Mouse (Mus musculus) G1E (cell line): ENCODE measurements around the gene Oip5. TPM values are rescaled to one million over a fixed set of nuclear protein-coding genes. Genes with fewer than 3 reads are reported as not detected.

Experiments
- ATAC-seq: 2 replicates; pipeline ENCODE4 v1.8.0; 2016; ENCODE audit warnings: mild to moderate bottlenecking; ENCODE audit not compliant: insufficient number of reproducible peaks, poor library complexity, low FRiP score, severe bottlenecking; ENCODE audit errors: extremely low read depth
- DNase-seq: peaks from one replicate; pipeline ENCODE4 v3.0.0; 2012; ENCODE audit warnings: low spot score
- H3K27me3 ChIP-seq: 2 replicates; pipeline ENCODE4 v1.6.1; 2012; ENCODE audit warnings: mild to moderate bottlenecking, low read length, inconsistent platforms; ENCODE audit not compliant: insufficient read depth
- H3K36me3 ChIP-seq: replicated peaks from 2 replicates; pipeline ENCODE3; 2012; ENCODE audit warnings: mild to moderate bottlenecking, inconsistent platforms
- H3K4me1 ChIP-seq: 2 replicates; pipeline ENCODE4 v1.6.1; 2012; ENCODE audit warnings: low read depth, low read length, inconsistent platforms, mixed read lengths; ENCODE audit not compliant: insufficient read depth
- H3K4me3 ChIP-seq: 2 replicates; pipeline ENCODE4 v1.5.1; 2012; ENCODE audit warnings: low read depth, mild to moderate bottlenecking, inconsistent platforms, low read length, moderate library complexity, mixed read lengths
- H3K9me3 ChIP-seq: replicated peaks from 2 replicates; pipeline ENCODE4 v1.6.1; 2012; ENCODE audit warnings: inconsistent platforms
- CTCF ChIP-seq: IDR thresholded peaks from 2 replicates; pipeline ENCODE4 v1.5.1; 2012; ENCODE audit warnings: low read depth, low read length, inconsistent platforms, mixed read lengths
- GATA1 ChIP-seq: IDR thresholded peaks from 2 replicates; pipeline ENCODE4 v1.6.1; 2012; ENCODE audit warnings: borderline replicate concordance, low read length, inconsistent platforms, mixed read lengths
- GATA2 ChIP-seq: IDR thresholded peaks from 2 replicates; pipeline ENCODE4 v1.6.1; 2012; ENCODE audit warnings: low read depth, low read length, inconsistent platforms, borderline replicate concordance
- POLR2AphosphoS5 ChIP-seq: IDR thresholded peaks from 2 replicates; pipeline ENCODE4 v1.6.1; 2012; ENCODE audit warnings: low read depth, low read length, inconsistent platforms; ENCODE audit not compliant: insufficient replicate concordance
- TAL1 ChIP-seq: conservative IDR thresholded peaks from 2 replicates; pipeline ENCODE4 v1.6.1; 2012; ENCODE audit warnings: low read depth, low read length, inconsistent platforms, mixed read lengths
- polyA plus RNA-seq: library from polyadenylated mRNA; stranded (reverse); fragments of >175 nt; gene quantifications from 2 replicates; pipeline ENCODE4 v1.2.3, GENCODE M21; 2012
- total RNA-seq, 2 experiments: library from RNA; stranded (forward) in 1 of 2; stranded (reverse) in 1 of 2; fragments of 200-1000 nt in 1 of 2; fragments of >200 nt in 1 of 2; fragmentation: Nextera tagmentation in 1 of 2; gene quantifications; 2 replicates each; pipeline ENCODE4 v1.2.3; 2014 to 2017

Oip5 gene
- total and polyA plus RNA-seq, 3 experiments: 26.5 to 44.1 (median 42.6) TPM

DNA sequence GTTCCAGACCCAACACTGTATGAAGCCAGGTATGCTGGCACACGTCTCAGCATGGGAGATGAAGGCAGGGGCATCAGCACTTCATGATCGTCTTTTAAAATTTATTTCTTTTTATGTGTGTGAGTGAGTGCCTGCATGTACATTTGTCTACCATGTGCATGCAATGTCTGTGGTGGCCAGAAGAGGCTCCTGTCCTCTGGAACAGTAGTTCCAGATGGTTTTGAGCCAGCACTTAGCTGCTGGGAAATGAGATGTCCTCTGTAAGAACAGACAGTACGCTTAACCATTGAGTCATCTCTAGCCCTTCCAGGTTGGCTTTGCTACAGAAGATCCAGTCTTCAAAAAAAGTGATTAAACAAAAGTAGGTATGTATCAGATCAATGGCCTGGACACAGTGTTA, 27.0 kb downstream of the Oip5 start:
- Histone ChIP-seq H3K4me3 (no peak overlapping the region), H3K36me3 (peaks cover 7% of the 10 kb centered on the region), H3K27me3 (no peaks in the 10 kb centered on the region), H3K9me3 (peaks cover 4% of the 10 kb centered on the region), H3K4me1 (peaks cover 14% of the 10 kb centered on the region)
- no peak for TF ChIP-seq GATA2
- no peak for DNase-seq
- no peak for ATAC-seq

DNA sequence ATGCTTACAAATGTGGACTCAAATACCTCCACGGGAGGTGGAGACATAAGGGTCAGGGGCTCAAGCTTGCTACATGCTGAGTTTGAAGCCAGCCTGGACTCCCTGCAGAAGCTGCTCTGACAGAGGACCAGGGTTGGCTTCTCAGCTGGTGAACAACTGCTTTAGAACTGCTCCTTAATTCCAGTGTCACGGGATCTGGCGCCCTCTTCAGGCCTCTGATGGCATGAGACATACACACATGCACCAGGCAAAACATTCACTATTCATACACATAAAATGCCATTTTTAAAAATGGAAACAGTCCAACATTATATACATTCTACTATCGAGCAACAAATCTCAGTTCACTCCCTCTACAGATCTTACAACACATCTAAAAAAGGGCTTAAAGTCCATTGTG, 30.9 kb downstream of the Oip5 start:
- peaks cover 4% of the 10 kb centered on the region for H3K9me3 ChIP-seq

DNA sequence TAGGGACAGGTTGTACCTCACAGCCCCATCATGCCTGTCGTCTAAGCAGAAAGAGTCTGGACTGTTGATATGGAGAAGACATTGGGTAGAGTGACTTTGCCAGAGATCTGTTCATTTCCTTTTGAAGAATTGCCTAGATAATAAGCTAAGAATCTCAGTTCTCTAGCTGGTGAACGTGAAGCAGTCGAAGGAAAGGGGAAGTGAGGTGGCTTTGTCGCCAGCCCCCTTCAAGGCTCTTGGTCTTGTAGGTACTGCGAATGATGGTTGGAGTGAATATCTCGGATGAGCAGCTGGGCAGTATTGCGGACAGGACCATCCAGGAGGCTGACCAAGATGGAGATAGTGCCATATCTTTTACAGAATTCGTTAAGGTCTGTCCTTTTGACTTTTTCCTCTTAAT, 34.0 kb downstream of the Oip5 start:
- Histone ChIP-seq H3K36me3 (peaks cover 46% of the 10 kb centered on the region), H3K4me1 (peaks cover 4% of the 10 kb centered on the region; the same call in 1 of the 2 replicates), H3K27me3 (no peaks in the 10 kb centered on the region), H3K4me3 (no peak overlapping the region), H3K9me3 (peaks cover 4% of the 10 kb centered on the region)
- DNase-seq: no peak
- TF ChIP-seq TAL1 (no peak), GATA2 (no peak), CTCF (no peak), POLR2AphosphoS5 (no peak), GATA1 (no peak)
- ATAC-seq: no peak

More for the DNA sequence above, 30.9 kb downstream of the Oip5 start:
- H3K4me3 ChIP-seq: no peak overlapping the region
- H3K4me1 ChIP-seq: peaks cover 4% of the 10 kb centered on the region; the same call in 1 of the 2 replicates
- no peaks in the 10 kb centered on the region for H3K27me3 ChIP-seq
- TF ChIP-seq GATA2 (no peak), POLR2AphosphoS5 (no peak), TAL1 (no peak), CTCF (peak; percentile 61; the same call in 1 of the 2 replicates), GATA1 (no peak)
- peaks cover 29% of the 10 kb centered on the region for H3K36me3 ChIP-seq
- ATAC-seq (no peak; the same call in 1 of the 2 replicates), DNase-seq (peak; percentile 15)

DNA sequence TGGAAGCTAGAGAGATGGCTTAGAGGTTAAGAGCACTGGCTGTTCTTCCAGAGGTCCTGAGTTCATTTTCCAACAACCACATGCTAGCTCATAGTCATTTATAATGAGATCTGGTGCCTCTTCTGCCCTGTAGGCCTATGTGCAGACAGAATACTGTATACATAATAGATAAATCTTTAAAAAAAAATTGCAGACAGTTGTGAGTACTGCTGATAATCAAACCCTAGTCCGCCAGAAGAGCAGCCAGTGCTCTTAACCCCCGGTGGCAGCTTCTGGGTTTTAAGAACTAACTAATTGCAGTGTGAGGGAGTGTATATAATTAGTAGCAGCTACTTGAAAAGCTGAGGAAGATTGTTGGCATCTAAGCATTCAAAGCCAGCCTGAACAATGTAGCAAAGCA, 34.8 kb downstream of the Oip5 start:
- TF ChIP-seq POLR2AphosphoS5 (no peak), TAL1 (no peak), CTCF (no peak), GATA2 (no peak), GATA1 (no peak)
- H3K4me3 ChIP-seq: no peak overlapping the region
- DNase-seq (no peak), ATAC-seq (no peak)
- peaks cover under 1% of the 10 kb centered on the region for H3K9me3 ChIP-seq
- H3K36me3 ChIP-seq: peaks cover 51% of the 10 kb centered on the region
- H3K27me3 ChIP-seq: no peaks in the 10 kb centered on the region
- H3K4me1 ChIP-seq: peaks cover 4% of the 10 kb centered on the region; the same call in 1 of the 2 replicates

DNA sequence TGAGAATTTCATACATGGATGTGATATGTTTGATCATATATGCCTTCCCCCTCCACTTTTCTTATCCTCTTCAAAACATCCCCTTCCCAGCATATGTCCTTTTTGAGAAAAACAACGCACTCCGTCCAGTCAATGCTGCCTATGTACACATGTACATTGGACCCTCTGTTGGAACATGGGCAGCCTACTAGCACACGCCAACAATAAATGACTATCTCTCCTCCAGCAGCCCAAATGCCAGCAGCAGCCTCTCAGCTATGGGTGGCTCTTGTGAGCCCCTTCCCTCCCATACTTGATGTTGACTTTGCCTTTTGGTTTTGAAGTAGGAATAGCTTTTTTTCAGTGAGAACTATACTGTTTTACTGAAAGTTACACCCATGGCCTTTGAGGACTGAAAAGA, 36.7 kb downstream of the Oip5 start:
- H3K9me3 ChIP-seq: no peaks in the 10 kb centered on the region
- no peak for DNase-seq
- no peak overlapping the region for H3K4me3 ChIP-seq
- H3K36me3 ChIP-seq: peaks cover 61% of the 10 kb centered on the region
- H3K27me3 ChIP-seq: no peaks in the 10 kb centered on the region
- H3K4me1 ChIP-seq: peaks cover 4% of the 10 kb centered on the region; the same call in 1 of the 2 replicates
- TF ChIP-seq GATA1: no peak
- no peak for TF ChIP-seq CTCF
- no peak for TF ChIP-seq TAL1
- no peak for TF ChIP-seq GATA2
- no peak for TF ChIP-seq POLR2AphosphoS5
- ATAC-seq: no peak

DNA sequence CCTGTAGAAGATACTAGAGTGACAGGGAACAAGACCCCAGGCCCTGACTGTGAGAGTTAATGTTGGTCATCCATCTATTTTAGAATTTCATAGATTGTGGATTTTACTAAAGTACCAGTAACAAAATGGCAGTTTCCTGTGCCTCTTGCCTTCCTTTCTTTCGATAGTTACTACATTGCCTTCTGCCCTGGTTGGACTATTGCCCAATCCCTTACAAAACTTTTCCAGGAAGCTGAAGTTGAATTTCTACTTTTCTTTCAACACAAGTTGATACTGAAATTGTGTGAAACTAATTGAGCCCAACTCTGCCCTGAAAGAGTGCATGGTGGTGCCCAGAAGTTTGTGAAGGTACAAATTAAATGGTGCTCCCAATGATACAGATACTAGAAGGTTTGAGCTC, 45.8 kb downstream of the Oip5 start:
- peaks cover 66% of the 10 kb centered on the region for H3K36me3 ChIP-seq
- H3K9me3 ChIP-seq: no peaks in the 10 kb centered on the region
- H3K4me3 ChIP-seq: no peak overlapping the region
- ATAC-seq (no peak), DNase-seq (no peak)
- H3K27me3 ChIP-seq: no peaks in the 10 kb centered on the region
- TF ChIP-seq GATA2: no peak
- no peak for TF ChIP-seq POLR2AphosphoS5
- no peak for TF ChIP-seq TAL1
- no peak for TF ChIP-seq GATA1
- no peak for TF ChIP-seq CTCF
- H3K4me1 ChIP-seq: no peaks in the 10 kb centered on the region

DNA sequence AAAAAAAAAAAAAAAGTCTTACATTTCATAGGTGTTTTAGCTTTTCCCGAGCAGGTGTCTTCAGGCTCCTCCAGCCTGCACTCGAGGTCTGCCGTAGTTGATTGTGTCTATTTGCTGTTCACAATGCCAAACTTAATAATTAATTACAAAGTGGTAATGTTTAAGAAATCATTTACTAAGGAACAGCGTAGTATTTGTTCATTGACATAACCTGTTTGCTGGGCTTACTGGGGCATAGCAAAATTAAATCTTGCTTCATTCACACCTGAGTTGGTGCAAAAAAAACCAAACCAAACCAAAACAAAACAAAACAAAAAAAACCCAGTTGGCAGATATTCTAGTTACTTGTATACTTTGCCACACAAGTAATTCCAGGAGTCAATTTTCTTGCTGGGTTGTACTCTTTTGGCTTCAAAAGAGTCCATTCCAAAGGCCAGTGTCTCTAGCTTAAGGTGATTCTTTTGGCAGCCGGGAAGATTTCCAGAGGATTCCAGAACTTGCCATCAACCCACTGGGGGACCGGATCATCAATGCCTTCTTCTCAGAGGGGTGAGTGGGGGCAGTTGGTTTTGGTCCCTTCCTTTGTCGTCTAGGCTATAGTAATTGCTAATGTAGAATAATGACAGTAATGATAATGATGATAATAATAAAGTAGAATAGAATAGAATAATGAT, 52.0 kb downstream of the Oip5 start:
- TF ChIP-seq TAL1 (no peak), POLR2AphosphoS5 (no peak), GATA1 (no peak), GATA2 (no peak), CTCF (no peak)
- H3K27me3 ChIP-seq: no peaks in the 10 kb centered on the region
- 0 out of 2 replicates have a peak, but pooled peaks cover 2% of the 10 kb centered on the region for H3K4me1 ChIP-seq
- ATAC-seq: no peak
- H3K4me3 ChIP-seq: no peak overlapping the region
- no peak for DNase-seq
- H3K36me3 ChIP-seq: peaks cover 65% of the 10 kb centered on the region
- H3K9me3 ChIP-seq: no peaks in the 10 kb centered on the region
